Mouse (Mus musculus): Measurements from ENCODE around the gene Tnfrsf25. TPM values are rescaled to one million over a fixed set of nuclear protein-coding genes. Genes with fewer than 3 reads are reported as not detected.

Tnfrsf25 gene
- total and polyA plus RNA-seq, 2 experiments from 2014 or later, result 0.19 to 1.4 TPM

DNA sequence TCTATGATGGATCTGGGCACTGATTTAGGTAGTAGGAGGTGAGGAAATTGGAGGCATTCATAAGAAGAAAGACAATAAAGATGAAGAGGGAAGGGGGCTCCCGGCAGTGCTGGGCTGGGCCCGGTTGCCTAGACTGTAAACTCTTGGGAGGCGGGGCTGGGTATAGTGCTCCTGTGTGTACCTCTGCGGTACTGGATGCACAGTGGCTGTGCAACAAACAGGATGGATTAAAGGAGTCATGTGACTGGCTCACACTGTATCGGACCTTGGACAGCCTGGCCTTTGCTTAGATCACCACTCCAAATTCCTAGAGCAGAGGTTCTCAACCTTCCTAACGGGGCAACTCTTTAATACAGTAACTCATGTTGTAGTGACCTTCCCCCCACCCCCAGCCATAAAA is 45.9 kb downstream of the Tnfrsf25 start:
- no peaks in the 10 kb centered on the region for H3K9me3 ChIP-seq (ENCODE audit: low read length)
- peaks cover 4% of the 10 kb centered on the region; the same call in 1 of the 2 replicates for H3K4me1 ChIP-seq (ENCODE audit: insufficient read depth)
- no peak overlapping the region for H3K4me3 ChIP-seq (ENCODE audit: low read depth, low read length)
- H3K4me2 ChIP-seq (ENCODE audit: low read depth), result no peak overlapping the region
- TF ChIP-seq CTCF (IDR thresholded peaks at IDR 0.05; ENCODE audit: low read depth), result no peak
- WGBS, result 68% methylated on average over 6 of the region's 6 CpGs
- no peaks in the 10 kb centered on the region for H3K36me3 ChIP-seq (ENCODE audit: insufficient read depth)
- no peak overlapping the region for H3K27ac ChIP-seq (ENCODE audit: low read depth, low read length)
- no peak overlapping the region for H3K9ac ChIP-seq
- ATAC-seq, result no peak
- peaks cover 46% of the 10 kb centered on the region for H3K27me3 ChIP-seq (ENCODE audit: insufficient read depth, low read length)
- no peak for DNase-seq

DNA sequence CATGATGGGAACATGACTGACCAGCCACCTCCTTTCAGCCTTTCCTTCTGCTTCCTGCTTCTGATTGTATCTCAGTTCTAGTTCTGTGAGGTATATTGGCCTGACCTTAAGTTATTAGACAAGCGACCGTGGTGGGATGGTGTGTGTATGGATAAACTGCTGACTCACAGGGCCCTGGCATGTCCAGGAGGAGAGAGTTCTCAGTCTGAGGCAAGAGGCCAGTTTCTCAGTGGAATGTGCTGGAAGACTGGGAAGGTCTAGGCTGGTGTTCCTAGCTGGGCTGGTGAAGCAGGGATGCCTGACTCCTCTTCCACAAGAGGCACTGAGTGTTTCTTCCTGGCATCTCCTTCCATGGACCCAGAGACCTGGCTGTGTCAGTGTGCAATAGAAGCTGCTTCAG is 47.0 kb downstream of the Tnfrsf25 start:
- Histone ChIP-seq H3K36me3 (ENCODE audit: insufficient read depth) (no peaks in the 10 kb centered on the region), H3K4me1 (ENCODE audit: insufficient read depth) (peaks cover 4% of the 10 kb centered on the region; the same call in 1 of the 2 replicates), H3K4me2 (ENCODE audit: low read depth) (no peak overlapping the region), H3K9me3 (ENCODE audit: low read length) (no peaks in the 10 kb centered on the region), H3K9ac (no peak overlapping the region), H3K27me3 (ENCODE audit: insufficient read depth, low read length) (peaks cover 39% of the 10 kb centered on the region), H3K4me3 (ENCODE audit: low read depth, low read length) (no peak overlapping the region), H3K27ac (ENCODE audit: low read depth, low read length) (no peak overlapping the region)
- TF ChIP-seq CTCF (IDR thresholded peaks at IDR 0.05; ENCODE audit: low read depth), result no peak
- DNase-seq (no peak), ATAC-seq (no peak)
- WGBS, result 90% methylated on average over 2 of the region's 2 CpGs

DNA sequence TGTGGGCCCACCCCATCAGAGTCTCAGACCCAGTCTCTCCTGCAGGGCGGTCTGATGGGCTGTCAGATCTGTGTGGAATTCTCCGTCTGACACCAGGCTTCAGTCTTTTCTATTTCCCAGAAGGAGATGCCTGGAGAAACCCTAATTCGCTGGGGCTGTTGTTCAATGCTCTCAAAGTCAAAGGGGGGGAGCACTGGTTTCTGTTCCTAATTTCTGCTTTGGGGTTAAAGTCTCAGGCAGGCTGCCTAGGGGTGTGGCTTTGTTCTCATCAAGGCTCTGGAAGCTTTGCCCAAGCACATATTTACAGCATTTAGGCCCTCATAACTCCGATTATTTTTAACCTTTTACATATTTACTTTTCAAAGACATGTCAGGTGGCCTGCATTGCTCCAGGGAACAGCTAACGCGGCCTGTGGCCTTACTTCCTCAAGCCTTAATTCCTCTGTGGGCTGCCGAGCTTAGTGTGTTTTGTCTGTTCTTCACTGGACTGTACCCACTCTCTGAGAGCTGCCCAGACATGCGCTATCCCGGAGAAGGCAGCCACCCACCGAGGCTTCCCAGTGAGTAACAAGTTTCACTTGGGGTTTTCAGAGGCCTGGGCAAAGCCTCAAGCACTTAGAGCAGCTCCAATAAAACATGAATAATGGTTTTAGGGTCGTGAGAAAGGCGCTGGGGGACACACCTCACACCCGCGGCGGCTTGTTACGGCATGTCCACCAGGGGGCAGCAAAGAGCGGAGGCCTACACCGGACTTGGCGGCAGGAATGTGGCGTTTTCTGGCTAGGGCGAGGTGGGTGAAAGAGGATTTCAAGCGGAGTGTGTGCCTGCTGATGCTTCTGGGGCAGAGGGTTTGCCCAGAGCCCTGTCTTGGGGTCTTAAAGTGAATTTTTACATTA is 49.5 kb downstream of the Tnfrsf25 start:
- no peaks in the 10 kb centered on the region for H3K36me3 ChIP-seq (ENCODE audit: insufficient read depth)
- H3K27ac ChIP-seq (ENCODE audit: low read depth, low read length), result no peak overlapping the region
- no peak overlapping the region for H3K4me3 ChIP-seq (ENCODE audit: low read depth, low read length)
- H3K9me3 ChIP-seq (ENCODE audit: low read length), result no peaks in the 10 kb centered on the region
- no peak overlapping the region for H3K4me2 ChIP-seq (ENCODE audit: low read depth)
- 26% methylated on average over 22 of the region's 22 CpGs for WGBS
- ATAC-seq (no peak), DNase-seq (peak; percentile 61)
- H3K4me1 ChIP-seq (ENCODE audit: insufficient read depth), result no peaks in the 10 kb centered on the region
- peaks cover 14% of the 10 kb centered on the region for H3K27me3 ChIP-seq (ENCODE audit: insufficient read depth, low read length)
- peak; percentile 92 for TF ChIP-seq CTCF (IDR thresholded peaks at IDR 0.05; ENCODE audit: low read depth)
- H3K9ac ChIP-seq, result no peak overlapping the region

DNA sequence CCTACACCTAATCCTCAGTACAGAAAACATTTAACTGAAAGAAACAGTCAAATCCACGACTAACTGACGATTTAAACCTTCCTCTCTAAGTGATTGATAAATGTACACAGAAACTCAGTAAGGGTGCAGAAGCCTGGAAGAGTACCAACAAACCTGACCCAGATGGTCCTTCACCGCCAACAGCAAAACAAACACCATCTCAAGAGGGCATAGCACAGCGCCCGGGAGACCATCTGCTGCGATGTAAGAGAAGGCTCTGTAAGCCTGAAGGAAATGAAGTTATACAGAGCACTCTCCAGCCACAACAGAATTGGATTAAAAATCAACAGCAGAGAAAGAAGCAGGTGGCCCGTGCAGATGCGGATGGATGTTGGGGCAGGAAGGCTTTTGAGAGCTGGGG is 52.3 kb downstream of the Tnfrsf25 start:
- WGBS, result 29% methylated on average over 8 of the region's 8 CpGs
- TF ChIP-seq CTCF (IDR thresholded peaks at IDR 0.05; ENCODE audit: low read depth), result no peak
- Histone ChIP-seq H3K4me2 (ENCODE audit: low read depth) (no peak overlapping the region), H3K9me3 (ENCODE audit: low read length) (no peaks in the 10 kb centered on the region), H3K4me3 (ENCODE audit: low read depth, low read length) (no peak overlapping the region), H3K9ac (peak overlapping the region; percentile 14; the same call in 1 of the 2 replicates), H3K27ac (ENCODE audit: low read depth, low read length) (no peak overlapping the region), H3K36me3 (ENCODE audit: insufficient read depth) (no peaks in the 10 kb centered on the region), H3K27me3 (ENCODE audit: insufficient read depth, low read length) (no peaks in the 10 kb centered on the region), H3K4me1 (ENCODE audit: insufficient read depth) (no peaks in the 10 kb centered on the region)
- DNase-seq, result peak; percentile 35
- ATAC-seq, result peak; percentile 66

DNA sequence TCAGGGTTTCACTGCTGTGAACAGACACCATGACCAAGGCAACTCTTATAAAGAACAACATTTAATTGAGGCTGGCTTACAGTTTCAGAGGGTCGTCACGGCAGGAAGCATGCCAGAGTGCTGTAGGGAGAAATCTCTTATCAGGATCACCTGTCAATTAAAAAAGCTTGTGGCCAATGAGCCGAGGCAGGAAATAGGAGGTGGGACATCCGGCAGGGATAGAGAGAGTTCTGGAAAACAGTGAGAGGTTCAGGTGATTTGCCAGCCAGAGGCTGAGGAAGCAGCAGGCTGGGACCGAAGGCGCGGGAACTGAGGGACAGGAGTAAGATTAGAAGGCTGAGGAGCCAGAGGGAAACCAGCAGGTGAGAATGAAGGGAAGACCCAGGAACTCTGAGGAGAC is 53.4 kb downstream of the Tnfrsf25 start:
- H3K27ac ChIP-seq (ENCODE audit: low read depth, low read length), result no peak overlapping the region
- H3K4me3 ChIP-seq (ENCODE audit: low read depth, low read length), result no peak overlapping the region
- no peaks in the 10 kb centered on the region for H3K27me3 ChIP-seq (ENCODE audit: insufficient read depth, low read length)
- 81% methylated on average over 7 of the region's 7 CpGs for whole genome bisulfite sequencing
- DNase-seq, result no peak
- H3K9ac ChIP-seq, result no peak overlapping the region
- H3K4me2 ChIP-seq (ENCODE audit: low read depth), result no peak overlapping the region
- H3K4me1 ChIP-seq (ENCODE audit: insufficient read depth), result no peaks in the 10 kb centered on the region
- no peaks in the 10 kb centered on the region for H3K9me3 ChIP-seq (ENCODE audit: low read length)
- H3K36me3 ChIP-seq (ENCODE audit: insufficient read depth), result no peaks in the 10 kb centered on the region
- no peak for TF ChIP-seq CTCF (IDR thresholded peaks at IDR 0.05; ENCODE audit: low read depth)
- ATAC-seq, result no peak

Other genes with a start within 250 kb of the Tnfrsf25 start
- 72.2 and 75.2 TPM in 2 replicates for gene Dnajc11, start 182.2 kb upstream of the Tnfrsf25 start, total RNA-seq (2014; rRNA removed)
- gene Dnajc11, start 182.2 kb upstream of the Tnfrsf25 start, polyA plus RNA-seq (2015; fragmentation: Nextera tagmentation; extraction: Ambion mirVana), result 62.0 and 72.3 TPM in 2 replicates
- gene Thap3, start 126.9 kb upstream of the Tnfrsf25 start, total RNA-seq (2014; rRNA removed), result 19.7 and 22.3 TPM in 2 replicates
- 48.8 and 52.2 TPM in 2 replicates for gene Thap3, start 126.9 kb upstream of the Tnfrsf25 start, polyA plus RNA-seq (2015; fragmentation: Nextera tagmentation; extraction: Ambion mirVana)
- 15.7 and 17.1 TPM in 2 replicates for gene Phf13, start 119.7 kb upstream of the Tnfrsf25 start, total RNA-seq (2014; rRNA removed)
- 11.0 and 17.2 TPM in 2 replicates for gene Phf13, start 119.7 kb upstream of the Tnfrsf25 start, polyA plus RNA-seq (2015; fragmentation: Nextera tagmentation; extraction: Ambion mirVana)
- gene Klhl21, start 107.1 kb upstream of the Tnfrsf25 start, total RNA-seq (2014; rRNA removed), result 5.0 and 8.1 TPM in 2 replicates
- 2.6 and 3.4 TPM in 2 replicates for gene Klhl21, start 107.1 kb upstream of the Tnfrsf25 start, polyA plus RNA-seq (2015; fragmentation: Nextera tagmentation; extraction: Ambion mirVana)
- 10.5 and 10.9 TPM in 2 replicates for gene Zbtb48, start 88.3 kb upstream of the Tnfrsf25 start, total RNA-seq (2014; rRNA removed)
- 13.5 and 14.2 TPM in 2 replicates for gene Zbtb48, start 88.3 kb upstream of the Tnfrsf25 start, polyA plus RNA-seq (2015; fragmentation: Nextera tagmentation; extraction: Ambion mirVana)
- gene Tas1r1, start 77.4 kb upstream of the Tnfrsf25 start, total RNA-seq (2014; rRNA removed), result 0.54 and 1.00 TPM in 2 replicates
- gene Tas1r1, start 77.4 kb upstream of the Tnfrsf25 start, polyA plus RNA-seq (2015; fragmentation: Nextera tagmentation; extraction: Ambion mirVana), result 1.1 and 1.5 TPM in 2 replicates
- gene Nol9, start 76.6 kb upstream of the Tnfrsf25 start, total RNA-seq (2014; rRNA removed), result 26.9 and 31.8 TPM in 2 replicates
- 14.9 and 20.1 TPM in 2 replicates for gene Nol9, start 76.6 kb upstream of the Tnfrsf25 start, polyA plus RNA-seq (2015; fragmentation: Nextera tagmentation; extraction: Ambion mirVana)
- 16.6 and 18.6 TPM in 2 replicates for gene Plekhg5, start 43.4 kb upstream of the Tnfrsf25 start, total RNA-seq (2014; rRNA removed)
- 9.2 and 12.8 TPM in 2 replicates for gene Plekhg5, start 43.4 kb upstream of the Tnfrsf25 start, polyA plus RNA-seq (2015; fragmentation: Nextera tagmentation; extraction: Ambion mirVana)
- 0.08 and 0.71 TPM in 2 replicates for gene Espn, start 36.4 kb downstream of the Tnfrsf25 start, total RNA-seq (2014; rRNA removed)
- gene Espn, start 36.4 kb downstream of the Tnfrsf25 start, polyA plus RNA-seq (2015; fragmentation: Nextera tagmentation; extraction: Ambion mirVana), result 0.50 and 0.69 TPM in 2 replicates
- not detected in 2 replicates for gene Hes2, start 42.9 kb downstream of the Tnfrsf25 start, total RNA-seq (2014; rRNA removed)
- not detected in 2 replicates for gene Hes2, start 42.9 kb downstream of the Tnfrsf25 start, polyA plus RNA-seq (2015; fragmentation: Nextera tagmentation; extraction: Ambion mirVana)
- gene Acot7, start 62.2 kb downstream of the Tnfrsf25 start, total RNA-seq (2014; rRNA removed), result 191 and 193 TPM in 2 replicates
- 411 and 466 TPM in 2 replicates for gene Acot7, start 62.2 kb downstream of the Tnfrsf25 start, polyA plus RNA-seq (2015; fragmentation: Nextera tagmentation; extraction: Ambion mirVana)
- 53.3 and 71.4 TPM in 2 replicates for gene Gpr153, start 158.3 kb downstream of the Tnfrsf25 start, total RNA-seq (2014; rRNA removed)
- gene Gpr153, start 158.3 kb downstream of the Tnfrsf25 start, polyA plus RNA-seq (2015; fragmentation: Nextera tagmentation; extraction: Ambion mirVana), result 8.2 and 11.4 TPM in 2 replicates
- gene Hes3, start 175.7 kb downstream of the Tnfrsf25 start, total RNA-seq (2014; rRNA removed), result 0.57 TPM in 1 of 2 replicates, not detected in the other
- gene Hes3, start 175.7 kb downstream of the Tnfrsf25 start, polyA plus RNA-seq (2015; fragmentation: Nextera tagmentation; extraction: Ambion mirVana), result 0.13 TPM in 1 of 2 replicates, not detected in the other
- gene Icmt, start 181.3 kb downstream of the Tnfrsf25 start, total RNA-seq (2014; rRNA removed), result 24.4 and 28.5 TPM in 2 replicates
- gene Icmt, start 181.3 kb downstream of the Tnfrsf25 start, polyA plus RNA-seq (2015; fragmentation: Nextera tagmentation; extraction: Ambion mirVana), result 9.8 and 12.7 TPM in 2 replicates
- gene Rnf207, start 203.1 kb downstream of the Tnfrsf25 start, total RNA-seq (2014; rRNA removed), result 2.6 and 4.4 TPM in 2 replicates
- 2.7 and 4.2 TPM in 2 replicates for gene Rnf207, start 203.1 kb downstream of the Tnfrsf25 start, polyA plus RNA-seq (2015; fragmentation: Nextera tagmentation; extraction: Ambion mirVana)
- gene Rpl22, start 209.8 kb downstream of the Tnfrsf25 start, total RNA-seq (2014; rRNA removed), result 313 and 387 TPM in 2 replicates
- gene Rpl22, start 209.8 kb downstream of the Tnfrsf25 start, polyA plus RNA-seq (2015; fragmentation: Nextera tagmentation; extraction: Ambion mirVana), result 176 and 212 TPM in 2 replicates
- gene Chd5, start 222.7 kb downstream of the Tnfrsf25 start, total RNA-seq (2014; rRNA removed), result 60.0 and 76.0 TPM in 2 replicates
- 35.2 and 57.8 TPM in 2 replicates for gene Chd5, start 222.7 kb downstream of the Tnfrsf25 start, polyA plus RNA-seq (2015; fragmentation: Nextera tagmentation; extraction: Ambion mirVana)

All from forebrain, postnatal 0 days (tissue).